ENCODE assay signal across 9 mouse cellular contexts in genomic region chr17:69349014-69349531, GRCm38 (mm10). TPM values are rescaled to one million over a fixed set of nuclear protein-coding genes. Genes with fewer than 3 reads are reported as not detected.
DNase-seq lines count a peak whose midpoint lies in the region; ATAC-seq and TF ChIP-seq lines count a peak whose summit lies in the region.
"Had no signal": no experiment of that assay in that cellular context is flagged by ENCODE, and none has a peak within 500 bp of the region (broad histone marks: within the 10 kb centered on the region; RNA-seq: fewer than 3 reads in every experiment).

No protein-coding gene starts in this region.

- DNase-seq in thymus, postnatal 14 days: peak; percentile 10
- no peak for DNase-seq in thymus, adult 18-20 months
- peak; percentile 39 for DNase-seq in cerebellum, adult 11-12 months
- DNase-seq in forebrain, postnatal 0 days: peak; percentile 78
- DNase-seq in kidney, postnatal 0 days (ENCODE audit: low spot score): peak; percentile 66
- DNase-seq in lung, adult 2 months: no peak
- peak; percentile 80 for DNase-seq in retina, postnatal 1 day
- DNase-seq in spleen, postnatal 4 days (ENCODE audit: low spot score in 2 of 2): no peak

- TF ChIP-seq CTCF in forebrain, postnatal 0 days (IDR thresholded peaks at IDR 0.05; ENCODE audit: low read depth): peak; percentile 84
- peak; percentile 76 for TF ChIP-seq CTCF in kidney, postnatal 0 days (IDR thresholded peaks at IDR 0.05; ENCODE audit: low read depth)
- TF ChIP-seq CTCF in lung, adult 2 months (IDR thresholded peaks at IDR 0.05; ENCODE audit: insufficient read depth, low read length): peak; percentile 43

- H3K27ac ChIP-seq in forebrain, postnatal 0 days (ENCODE audit: low read depth, low read length): no peak overlapping the region
- H3K27ac ChIP-seq in kidney, postnatal 0 days: no peak overlapping the region
- H3K27ac ChIP-seq: heart, embryonic 13.5 days had no signal

- no peak for TF ChIP-seq POLR2A in lung, adult 2 months (IDR thresholded peaks at IDR 0.05; ENCODE audit: borderline replicate concordance, extremely low read depth, low read depth, low read length)

- WGBS in forebrain, postnatal 0 days: 22% methylated on average over 8 of the region's 8 CpGs
- WGBS in kidney, postnatal 0 days: 18% methylated on average over 8 of the region's 8 CpGs
- WGBS in lung, adult 2 months: 15% methylated on average over 8 of the region's 8 CpGs

- no peak overlapping the region for H3K9ac ChIP-seq in forebrain, postnatal 0 days
- no peak overlapping the region for H3K9ac ChIP-seq in kidney, postnatal 0 days (ENCODE audit: low read depth, low read length)
- H3K9ac ChIP-seq: heart, embryonic 13.5 days had no signal

- no peaks in the 10 kb centered on the region for H3K27me3 ChIP-seq in forebrain, postnatal 0 days (ENCODE audit: insufficient read depth, low read length)
- H3K27me3 ChIP-seq in kidney, postnatal 0 days (ENCODE audit: insufficient read depth, low read length): no peaks in the 10 kb centered on the region
- H3K27me3 ChIP-seq: heart, embryonic 13.5 days had no signal

- no peak overlapping the region for H3K4me3 ChIP-seq in forebrain, postnatal 0 days (ENCODE audit: low read depth, low read length)
- H3K4me3 ChIP-seq in kidney, postnatal 0 days (replicated peaks; ENCODE audit: low read depth, low read length): no peak overlapping the region
- H3K4me3 ChIP-seq in lung, adult 2 months (replicated peaks; ENCODE audit: extremely low read depth, low read depth, low read length): no peak overlapping the region
- H3K4me3 ChIP-seq: heart, embryonic 13.5 days had no signal

- no peaks in the 10 kb centered on the region for H3K36me3 ChIP-seq in forebrain, postnatal 0 days (ENCODE audit: insufficient read depth)
- no peaks in the 10 kb centered on the region for H3K36me3 ChIP-seq in kidney, postnatal 0 days (ENCODE audit: insufficient read depth, low read length)
- H3K36me3 ChIP-seq: heart, embryonic 13.5 days had no signal

- H3K4me2 ChIP-seq in forebrain, postnatal 0 days (ENCODE audit: low read depth): no peak overlapping the region
- H3K4me2 ChIP-seq in kidney, postnatal 0 days (ENCODE audit: low read length): no peak overlapping the region
- H3K4me2 ChIP-seq: heart, embryonic 13.5 days had no signal

- H3K4me1 ChIP-seq in forebrain, postnatal 0 days (ENCODE audit: insufficient read depth): no peaks in the 10 kb centered on the region
- no peaks in the 10 kb centered on the region for H3K4me1 ChIP-seq in kidney, postnatal 0 days (replicated peaks; ENCODE audit: insufficient read depth, low read length)
- no peaks in the 10 kb centered on the region for H3K4me1 ChIP-seq in lung, adult 2 months (ENCODE audit: control insufficient read depth, insufficient read depth, low read length)
- H3K4me1 ChIP-seq: heart, embryonic 13.5 days had no signal

- peak; percentile 74; the same call in 1 of the 2 replicates for ATAC-seq in forebrain, postnatal 0 days
- 0 out of 2 replicates have a peak, but pooled peaks have one; percentile 29 for ATAC-seq in kidney, postnatal 0 days (replicated peaks; ENCODE audit: low FRiP score, low read depth)

- H3K9me3 ChIP-seq in forebrain, postnatal 0 days (ENCODE audit: low read length): no peaks in the 10 kb centered on the region
- no peaks in the 10 kb centered on the region for H3K9me3 ChIP-seq in kidney, postnatal 0 days (replicated peaks; ENCODE audit: low read length)
- H3K9me3 ChIP-seq: heart, embryonic 13.5 days had no signal

RNA-seq across cellular contexts. Expression of gene Zbtb14, which starts 33.8 kb away (rescaled TPM):
- total RNA-seq in forebrain, postnatal 0 days (2014; rRNA removed): 28.2 and 37.1 TPM in 2 replicates
- polyA plus RNA-seq in forebrain, postnatal 0 days (2015; fragmentation: Nextera tagmentation; extraction: Ambion mirVana): 16.5 and 23.2 TPM in 2 replicates
- polyA plus RNA-seq in kidney, postnatal 0 days (2015; fragmentation: Nextera tagmentation; extraction: Ambion mirVana): 17.0 and 20.1 TPM in 2 replicates
- polyA plus RNA-seq in lung, adult 2 months (2012; rRNA removed): 4.8 and 7.4 TPM in 2 replicates

Comparison
In these comparisons a context has a peak if more than half of its experiments do, and no peak if none do; other contexts are left out.
1. DNase-seq: peak in thymus, postnatal 14 days (single experiment), cerebellum, adult 11-12 months (single experiment), forebrain, postnatal 0 days (single experiment), kidney, postnatal 0 days (single experiment) and retina, postnatal 1 day (single experiment); none in thymus, adult 18-20 months (0 of 2), lung, adult 2 months (single experiment) and spleen, postnatal 4 days (0 of 2).
2. Peak in every context shown above with its lines, with median percentiles within 50 percentile points of each other: CTCF ChIP-seq.